Mouse (Mus musculus): Measurements from ENCODE around the gene Gm10972. TPM values are rescaled to one million over a fixed set of nuclear protein-coding genes. Genes with fewer than 3 reads are reported as not detected.
"Not testable (repeated sequence)": the region's sequence is repeated elsewhere in the genome, so short reads cannot be mapped to it uniquely, and the experiment has no call there.

Gm10972 gene
- not detected for polyA plus RNA-seq (2017; shearing (Covaris generic))

DNA sequence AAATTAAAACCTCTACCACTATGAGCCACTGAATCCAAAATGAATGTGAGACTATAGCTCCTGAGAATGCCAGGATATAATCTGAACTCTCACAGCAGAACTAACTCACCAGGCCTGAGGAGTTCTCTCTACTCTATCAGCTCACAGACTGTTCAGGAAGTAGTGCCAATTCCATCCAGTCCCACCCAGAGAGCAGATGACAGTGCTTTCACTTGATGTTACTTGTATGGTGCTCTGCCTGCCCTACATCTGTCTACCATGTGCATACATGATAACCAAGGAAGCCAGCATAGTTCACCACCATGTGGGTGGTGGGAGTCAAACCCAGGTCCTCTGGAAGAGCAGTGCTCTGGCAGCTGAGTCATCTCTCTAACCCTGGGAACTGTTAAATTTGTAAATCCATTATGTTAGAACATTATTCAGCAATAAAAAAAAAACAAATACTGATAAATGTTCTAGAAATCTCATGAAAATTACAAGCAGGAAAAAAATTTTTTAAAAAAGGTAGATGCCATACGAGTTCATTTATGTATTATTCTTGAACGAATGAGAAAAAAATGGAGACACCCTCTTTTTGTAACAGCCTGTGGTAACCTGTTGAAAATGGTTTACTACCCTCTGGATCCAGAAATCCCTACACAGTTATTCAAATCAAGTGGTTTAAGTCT, at the start of gene Gm10972:
Gene Gm10972, plus strand, starts transcription at position 618 of the 668 bp plus-strand sequence.
- ATAC-seq, result not testable (repeated sequence)

DNA sequence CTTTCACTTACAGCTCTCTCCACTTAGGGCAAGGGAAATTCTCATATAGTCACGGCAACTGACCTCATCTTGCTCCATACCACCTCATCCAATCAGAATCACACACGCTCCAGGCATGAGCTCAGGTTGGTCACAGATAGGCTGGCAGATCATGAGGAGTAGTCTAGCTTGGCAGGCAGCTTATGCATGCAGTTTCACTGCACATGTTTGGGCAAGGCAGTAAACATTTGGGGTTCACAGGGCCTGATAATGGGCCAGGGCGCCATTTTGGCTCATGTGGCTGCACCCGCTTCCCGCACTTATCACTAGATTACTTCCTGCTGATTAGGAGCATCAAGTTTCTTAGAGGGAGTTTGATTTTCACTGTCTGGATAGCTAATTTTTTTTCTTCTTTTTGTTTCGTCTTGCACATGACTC, 47.0 kb upstream of the Gm10972 start:
- no peak for ATAC-seq

DNA sequence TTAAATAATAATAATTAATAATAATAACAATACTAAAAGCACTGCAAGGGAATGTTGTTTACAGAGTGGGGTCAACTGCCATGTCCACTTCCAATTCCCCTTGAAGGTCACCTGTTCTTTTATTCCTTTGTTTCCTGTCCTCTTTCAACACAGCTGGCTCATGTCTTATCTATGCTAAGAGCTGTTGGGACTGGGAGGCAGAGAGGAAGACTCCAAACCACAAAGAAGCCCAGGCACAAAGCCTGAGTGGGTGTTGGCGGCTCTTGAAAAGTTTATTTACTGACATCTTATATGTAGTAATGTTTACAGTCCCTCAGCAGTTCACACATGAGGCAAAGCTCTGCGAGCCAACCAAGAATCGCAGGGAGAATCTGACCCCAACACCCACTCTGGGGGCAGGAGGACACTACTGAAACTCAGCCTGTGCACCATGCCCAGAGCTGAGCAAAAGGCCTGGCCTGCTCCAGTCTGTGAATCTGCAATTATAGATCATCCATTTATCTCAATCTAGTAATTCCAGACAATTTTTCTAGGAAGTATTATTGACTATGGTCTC, 45.6 kb upstream of the Gm10972 start:
- ATAC-seq, result no peak

DNA sequence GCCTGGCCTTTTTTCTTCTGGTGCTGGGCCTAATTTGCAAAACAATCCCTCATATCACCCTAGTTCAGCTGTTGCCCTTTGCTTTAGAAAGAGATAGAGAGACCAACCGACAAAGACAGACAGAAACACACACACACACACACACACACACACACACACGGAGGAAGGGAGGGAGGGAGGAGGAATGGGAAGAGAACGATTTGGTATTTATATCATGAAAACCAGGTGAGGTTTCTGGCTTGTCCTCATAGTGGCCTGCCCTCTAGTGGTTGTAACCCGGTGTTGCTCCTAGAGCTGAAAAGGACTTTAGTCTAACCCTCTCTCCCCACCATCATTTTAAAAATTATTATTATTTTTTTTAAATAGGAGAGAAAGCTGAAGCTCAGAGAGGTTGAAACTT, 41.0 kb upstream of the Gm10972 start:
- no peak for ATAC-seq

DNA sequence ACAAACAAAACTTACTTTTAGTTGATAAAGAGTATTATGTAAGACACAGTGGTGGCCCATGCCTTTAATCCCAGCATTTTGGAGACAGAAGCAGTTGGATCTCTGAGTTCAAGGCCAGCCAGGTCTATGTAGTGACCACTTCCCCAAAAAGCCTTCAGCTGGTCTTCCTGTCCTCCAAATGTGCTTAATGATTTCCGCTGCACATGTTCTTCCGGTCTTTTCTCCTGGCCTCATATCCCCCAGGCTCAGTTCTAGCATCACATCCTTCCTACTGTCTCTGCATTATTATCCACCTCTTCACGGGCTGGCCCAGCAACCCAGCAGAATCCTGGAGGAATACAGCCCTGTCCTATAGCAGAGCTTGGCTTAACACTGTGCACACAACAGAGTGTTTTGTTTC, 33.3 kb upstream of the Gm10972 start:
- ATAC-seq, result no peak

DNA sequence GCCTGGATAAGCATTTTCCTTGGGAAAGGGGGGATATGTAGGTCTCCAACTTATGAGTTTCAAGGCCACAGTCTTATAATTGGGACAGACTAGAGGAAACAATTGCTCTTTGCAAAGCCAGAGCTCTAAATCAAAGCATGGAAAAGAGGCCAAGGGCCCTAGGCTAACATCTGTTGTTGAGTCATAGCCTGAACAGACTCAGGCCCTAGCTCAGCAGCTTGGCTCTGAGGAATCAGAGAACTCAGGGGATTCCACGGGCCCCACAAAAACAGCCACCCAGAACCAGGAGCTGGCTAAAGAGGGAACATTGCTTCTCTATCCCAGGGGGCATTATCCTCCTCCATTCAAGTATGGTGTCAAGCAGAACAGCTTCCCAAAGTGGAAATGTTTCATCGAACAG, 32.3 kb upstream of the Gm10972 start:
- no peak for ATAC-seq

DNA sequence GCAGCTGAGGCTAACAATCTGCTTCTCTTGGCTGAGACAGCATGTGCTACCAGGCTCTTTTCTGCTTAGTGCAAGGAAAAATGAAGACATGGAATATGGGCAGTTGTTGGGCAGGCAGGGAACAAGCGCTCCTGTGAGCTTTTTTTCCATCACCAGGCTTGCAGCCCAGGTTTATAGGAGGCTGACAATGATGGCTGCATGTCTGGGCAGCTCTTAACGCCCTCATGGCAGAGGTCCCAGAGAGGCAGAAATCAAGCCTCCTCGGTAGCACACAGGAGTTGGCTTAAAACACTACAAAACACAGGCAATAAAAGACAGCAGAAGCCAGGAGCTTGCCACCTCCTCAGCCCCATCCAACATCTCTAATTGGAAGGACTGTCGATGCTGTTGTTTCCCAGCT, 31.6 kb upstream of the Gm10972 start:
- no peak for ATAC-seq

DNA sequence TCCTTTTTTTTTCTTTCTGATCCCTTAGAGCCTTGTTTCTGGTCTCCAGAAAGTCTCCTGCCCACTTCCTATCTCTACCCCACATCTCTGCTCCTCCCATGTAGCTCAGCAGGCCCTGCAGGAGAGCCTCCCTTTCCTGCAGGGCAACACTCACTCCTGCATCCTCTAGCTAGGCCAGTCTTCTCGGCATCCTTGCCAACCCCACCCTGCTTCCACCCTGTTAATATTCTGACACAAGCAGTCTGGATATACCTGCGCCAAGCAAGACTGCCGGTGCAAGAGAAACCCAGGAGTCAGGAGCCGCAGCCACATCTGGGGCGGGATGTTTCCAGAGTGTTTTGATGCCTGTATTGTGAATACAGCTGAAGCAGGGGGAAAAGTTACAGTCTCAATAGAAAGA, 31.1 kb upstream of the Gm10972 start:
- ATAC-seq, result no peak

DNA sequence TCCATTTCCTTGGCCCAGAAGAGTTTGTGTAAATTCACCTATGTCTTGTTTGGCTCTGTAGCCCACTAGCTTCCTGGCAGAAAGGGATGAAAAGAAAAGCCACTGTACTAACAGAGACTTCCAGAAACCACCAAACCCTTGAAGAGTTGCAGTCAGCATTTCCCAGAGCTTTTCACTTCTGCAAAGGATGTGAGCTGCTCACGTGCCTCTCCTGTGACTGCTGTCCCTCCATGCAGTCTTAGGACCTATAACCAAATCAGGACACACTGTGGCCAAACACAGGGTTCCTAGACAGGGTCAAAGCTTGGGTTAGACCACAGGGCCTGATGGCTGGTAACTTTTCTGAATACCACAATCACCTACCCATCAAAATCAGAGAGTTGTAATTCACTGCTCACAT, 30.6 kb upstream of the Gm10972 start:
- no peak for ATAC-seq

DNA sequence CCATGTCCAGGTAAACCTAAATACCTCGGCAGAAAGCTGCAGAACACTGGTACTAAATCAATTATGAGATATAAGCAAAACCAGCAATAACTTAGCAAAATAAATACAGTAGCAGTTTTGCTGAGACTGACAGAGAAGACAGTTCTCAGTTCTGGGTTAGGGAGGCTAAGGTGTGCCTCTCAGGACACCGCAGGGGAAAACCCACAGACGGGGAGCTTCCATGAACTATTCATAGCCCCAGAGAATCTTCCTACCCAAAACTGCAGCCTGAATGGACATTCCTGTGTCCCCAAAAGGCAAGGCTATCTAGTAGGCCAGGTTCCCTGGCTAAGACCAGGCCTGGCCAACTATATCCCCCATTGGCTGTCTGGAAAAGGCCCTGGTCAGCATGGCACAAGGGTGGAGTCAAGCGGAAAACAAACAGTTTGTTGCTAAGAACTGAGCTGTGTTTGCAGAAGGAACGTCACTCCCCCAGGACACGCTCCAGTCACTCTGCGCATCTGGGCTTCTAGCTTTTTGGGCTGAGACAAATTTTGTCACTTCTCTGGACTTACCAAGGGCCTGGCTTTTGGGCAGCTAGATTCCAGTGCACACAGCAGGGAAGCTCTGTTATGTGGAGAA, 29.5 kb upstream of the Gm10972 start:
- ATAC-seq, result no peak

DNA sequence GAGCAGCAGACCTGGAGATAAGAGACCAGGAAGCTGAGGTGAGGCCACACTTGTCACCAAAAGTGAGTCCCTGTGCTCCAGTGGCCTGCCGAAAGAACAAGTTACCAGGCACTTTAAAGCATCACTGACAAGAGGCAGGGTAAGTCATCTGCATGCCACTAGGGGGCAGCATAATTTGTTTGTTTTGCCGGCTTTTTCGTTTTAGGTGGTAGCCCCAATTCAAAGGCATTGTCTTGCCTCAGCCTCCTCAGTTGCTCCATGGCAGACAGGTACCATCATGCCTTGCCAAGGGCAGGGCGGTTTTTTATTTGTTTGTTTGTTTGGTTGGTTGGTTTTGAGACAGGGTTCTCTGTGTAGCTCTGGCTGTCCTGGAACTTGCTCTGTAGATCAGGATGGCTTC, 26.2 kb upstream of the Gm10972 start:
- no peak for ATAC-seq

DNA sequence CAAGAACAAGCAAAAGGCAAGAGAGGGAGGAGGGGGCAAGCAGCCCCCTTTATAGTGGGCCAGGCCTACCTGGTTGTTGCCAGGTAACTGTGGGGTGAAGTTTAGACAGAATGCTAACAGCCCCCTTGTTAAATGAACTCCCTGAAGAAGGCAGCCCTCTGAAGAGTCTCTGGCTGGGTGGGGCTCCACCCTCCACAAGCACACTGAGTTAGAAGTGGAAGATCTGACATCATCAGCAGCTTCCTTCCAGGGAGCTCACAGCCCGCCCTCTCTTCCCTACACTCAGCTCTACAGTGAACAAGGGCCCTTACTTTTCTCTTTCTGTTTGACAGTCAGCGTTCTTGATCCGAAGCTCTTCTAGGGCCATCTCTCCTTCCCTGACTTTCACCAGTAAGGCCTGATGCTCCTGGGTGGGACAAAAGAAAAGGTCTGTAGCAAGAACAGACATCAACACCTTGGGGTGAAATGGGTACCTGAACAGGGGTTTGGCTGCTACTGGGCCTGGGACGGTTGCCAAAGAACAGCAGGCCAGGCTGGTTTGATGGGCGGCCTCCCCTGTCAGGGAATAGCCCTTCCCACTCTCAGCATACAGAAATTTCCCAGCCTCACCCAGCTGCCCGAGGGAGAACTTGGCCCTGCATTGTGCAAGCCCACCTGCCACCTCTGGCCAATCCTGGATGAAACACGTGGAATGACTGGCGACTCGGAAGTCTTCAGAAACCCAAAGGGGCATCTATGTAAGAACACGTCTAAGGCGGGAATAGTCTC, 21.0 kb upstream of the Gm10972 start:
- no peak for ATAC-seq

DNA sequence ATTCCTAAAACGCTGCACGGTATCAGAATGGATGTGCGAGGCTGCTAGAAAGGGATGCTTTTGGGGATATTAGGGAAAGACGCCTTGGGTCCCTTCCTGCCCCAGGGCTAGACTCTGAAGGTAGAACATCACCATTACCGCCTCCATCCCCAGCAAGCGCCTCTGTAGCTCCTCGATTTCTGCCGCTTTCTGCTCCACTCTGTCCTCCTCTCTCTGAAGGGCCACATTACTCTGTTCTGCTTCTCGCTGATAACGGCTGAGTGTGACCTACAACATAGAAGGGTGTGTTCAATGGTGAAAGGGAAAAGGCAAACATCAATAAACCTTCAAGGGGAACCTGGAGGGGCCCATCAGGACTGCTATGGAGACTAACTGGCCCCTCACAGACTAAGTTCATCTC, 20.4 kb upstream of the Gm10972 start:
- no peak for ATAC-seq

DNA sequence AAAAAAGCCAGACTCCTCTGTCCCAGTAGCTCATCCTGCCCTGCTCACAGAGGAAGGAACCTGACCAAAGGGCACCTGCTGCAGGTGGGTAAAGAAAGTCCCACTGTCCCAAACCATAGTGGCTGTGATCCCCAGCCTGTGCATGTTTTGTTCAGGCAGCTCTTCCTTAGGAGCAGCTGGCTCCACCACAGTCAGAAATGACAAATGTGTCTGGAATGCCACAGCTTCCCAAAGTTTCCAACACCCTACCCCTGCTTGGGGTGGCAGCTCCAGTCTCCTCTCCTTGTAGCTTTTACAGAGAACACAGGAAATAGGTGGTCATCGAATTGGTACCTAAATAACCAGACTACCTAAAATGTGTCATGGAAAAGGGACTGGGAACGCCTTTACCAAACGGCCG, 18.6 kb upstream of the Gm10972 start:
- ATAC-seq, result no peak

DNA sequence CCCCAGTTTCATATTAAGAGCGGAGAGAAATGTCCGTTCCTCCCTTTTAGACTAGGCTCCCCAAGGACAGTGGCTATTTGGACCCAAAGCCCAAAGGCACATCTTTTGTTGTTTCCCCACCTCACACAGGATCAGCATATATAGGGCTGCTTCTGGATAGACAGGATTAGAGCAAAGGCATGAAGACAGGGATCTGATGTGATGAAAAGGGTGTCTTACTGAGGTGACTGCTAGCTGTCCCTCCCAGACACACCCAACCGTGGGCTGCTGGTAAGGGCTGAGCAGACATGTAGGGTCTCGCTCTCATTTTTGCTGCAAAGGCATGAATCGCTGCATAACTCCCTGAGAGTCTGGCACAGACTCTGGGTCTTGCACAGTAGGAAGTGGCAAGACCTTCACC, 14.2 kb upstream of the Gm10972 start:
- ATAC-seq, result no peak

DNA sequence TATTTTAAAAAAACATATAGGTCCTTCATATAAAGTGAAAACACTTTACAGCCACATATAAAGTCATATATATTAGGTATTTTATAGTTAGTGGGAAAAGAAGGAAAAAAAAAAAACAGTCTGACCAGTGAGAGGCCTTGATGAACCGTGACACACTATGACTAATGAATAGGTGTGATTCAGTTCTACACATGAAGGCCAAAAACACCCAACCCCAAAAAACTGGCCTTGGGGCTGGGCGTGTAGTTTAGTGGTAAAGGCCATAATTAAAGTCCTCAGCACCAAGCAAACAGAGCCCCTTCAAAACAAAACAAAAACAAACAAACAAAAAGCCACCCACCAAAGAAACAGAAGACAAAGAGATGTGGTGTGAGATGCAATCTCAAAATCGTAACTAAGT, 13.0 kb upstream of the Gm10972 start:
- no peak for ATAC-seq

DNA sequence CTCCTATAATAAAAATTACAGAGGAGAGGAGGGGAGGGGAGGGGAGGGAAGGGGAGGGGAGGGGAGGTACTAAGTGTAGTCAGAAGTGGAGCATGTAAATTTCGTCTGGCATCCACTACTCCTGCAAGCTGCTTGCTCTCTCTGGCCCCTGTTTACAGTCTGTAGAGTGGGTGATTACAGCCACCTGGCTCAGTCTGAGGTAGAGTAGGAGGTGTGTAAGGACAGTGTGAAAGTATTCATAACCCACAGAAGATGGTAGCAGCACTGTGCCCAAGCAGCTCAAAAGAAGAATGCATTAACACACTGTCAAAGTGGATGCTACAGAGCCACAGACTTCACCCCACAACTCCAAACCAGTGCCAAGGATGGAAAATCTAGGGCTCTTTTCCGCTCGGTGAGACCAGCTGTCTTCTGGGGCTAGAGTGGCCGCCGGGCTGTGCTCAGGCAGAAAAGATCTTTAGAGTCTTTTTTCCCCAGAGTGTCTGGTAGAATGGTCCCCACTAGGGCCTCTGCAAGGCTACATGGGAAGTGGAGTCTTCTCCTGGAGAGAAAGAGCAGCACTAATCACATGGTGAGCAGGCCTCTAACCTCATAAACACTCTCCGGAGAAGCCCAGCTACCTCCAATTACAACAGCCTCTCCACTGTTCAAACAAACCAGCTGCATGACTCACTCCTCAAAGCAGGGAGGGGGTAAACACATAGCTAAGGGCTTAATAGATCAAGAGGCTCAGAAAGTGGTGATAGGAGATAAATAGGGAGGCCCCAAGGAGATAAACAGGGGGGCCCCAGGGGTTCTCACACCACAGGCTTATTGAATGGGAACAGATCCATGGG, 6.1 kb downstream of the Gm10972 start:
- no peak for ATAC-seq

DNA sequence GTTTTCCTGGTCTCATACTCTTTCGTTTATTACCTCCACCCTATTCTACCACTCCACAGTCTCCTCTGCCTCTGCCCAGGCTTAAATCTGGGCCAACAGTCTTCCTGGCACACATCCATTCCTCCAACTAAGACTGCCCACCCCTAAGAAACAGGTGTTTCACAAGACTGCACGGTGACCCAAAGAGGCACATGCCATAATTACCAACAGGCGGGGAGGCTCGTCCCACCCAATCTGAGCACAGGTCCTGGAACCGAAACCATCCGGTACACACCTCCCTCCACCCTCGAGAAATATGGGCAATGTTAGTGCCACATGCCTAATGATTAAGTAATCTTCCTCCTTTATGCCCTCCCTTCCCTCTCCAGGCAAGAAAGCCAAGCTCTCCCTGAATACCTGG, 7.5 kb downstream of the Gm10972 start:
- no peak for ATAC-seq

DNA sequence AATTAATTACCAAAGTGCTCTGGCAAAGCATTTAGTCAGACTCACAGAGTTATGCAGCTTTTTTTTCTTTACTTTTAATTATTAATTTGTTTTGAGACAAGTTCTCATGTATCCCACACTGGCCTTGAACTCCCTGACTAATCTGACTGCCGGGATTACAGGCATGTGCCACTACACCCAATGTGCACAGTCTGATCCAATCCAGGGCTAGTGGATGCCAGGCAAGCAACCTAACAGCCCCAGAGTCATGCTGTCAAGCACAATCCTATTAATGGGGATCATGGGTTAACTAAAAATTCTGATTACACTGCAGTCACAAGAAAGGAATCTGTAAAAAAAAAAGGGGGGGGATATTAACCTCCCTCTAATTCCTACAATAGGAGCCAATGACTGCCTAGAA, 11.1 kb downstream of the Gm10972 start:
- not testable (repeated sequence) for ATAC-seq

DNA sequence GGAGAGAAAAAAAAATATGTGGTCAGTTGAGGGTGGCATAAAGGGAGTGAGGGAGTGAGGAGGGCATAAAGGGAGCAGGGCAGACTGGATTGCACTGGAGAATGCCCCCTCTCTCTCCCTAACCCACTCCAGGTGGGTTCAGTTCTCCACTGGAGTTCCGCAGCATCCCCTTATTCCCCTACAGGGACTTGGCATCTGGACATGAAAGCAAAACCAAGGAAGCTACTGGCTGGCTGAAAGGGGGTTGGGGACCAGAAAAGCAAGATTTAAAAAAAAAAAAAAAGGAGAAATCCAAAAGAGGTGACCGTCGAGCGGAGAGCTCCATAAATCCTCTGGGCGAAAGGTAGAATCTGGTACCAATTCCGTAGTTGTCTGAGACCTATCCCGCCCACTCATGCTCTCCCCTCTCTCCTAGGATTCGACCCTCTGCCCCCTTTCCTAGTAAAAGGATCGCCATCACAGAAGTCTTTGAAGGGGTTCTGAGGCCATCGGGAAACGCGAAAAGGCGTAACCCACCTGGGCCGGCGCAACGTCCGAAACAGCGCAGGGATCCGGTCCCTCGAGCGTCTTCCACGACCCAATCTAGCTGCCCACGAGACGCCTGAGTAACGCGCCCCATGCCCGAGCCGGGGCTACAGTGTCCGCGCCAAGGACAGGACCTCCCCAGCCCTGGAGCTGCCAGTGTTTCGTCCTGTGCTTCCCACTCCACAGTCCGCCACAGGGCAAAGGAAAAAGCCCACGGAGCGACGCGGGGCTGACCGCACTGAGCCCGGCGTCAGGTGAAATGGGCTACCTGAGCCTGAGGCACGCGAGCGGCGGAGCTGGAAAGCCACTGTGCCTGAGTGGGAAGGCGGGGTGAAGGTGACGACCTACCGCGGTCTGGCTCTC, 15.2 kb downstream of the Gm10972 start:
- ATAC-seq, result not testable (repeated sequence)

DNA sequence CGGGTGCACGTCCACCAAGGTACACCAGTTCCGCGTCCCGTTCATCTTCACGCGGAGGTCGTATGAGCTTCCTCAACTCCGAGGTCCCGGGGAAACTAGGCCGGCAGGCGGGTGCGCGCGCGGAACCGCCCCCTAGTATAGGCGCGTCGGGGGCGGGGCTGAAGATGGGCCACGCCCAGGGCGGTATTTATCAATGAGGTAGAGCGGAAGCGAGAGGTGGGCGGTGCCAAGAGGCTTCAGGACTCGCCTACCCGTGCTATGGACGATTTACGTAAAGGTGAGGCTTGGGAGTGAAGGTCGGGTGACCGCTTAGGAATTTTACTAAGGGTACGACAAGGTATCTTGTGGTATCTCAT, 15.8 kb downstream of the Gm10972 start, which contains the start of gene Tuft1:
Gene Tuft1, minus strand, starts transcription at position 133 of the 356 bp plus-strand sequence.
- ATAC-seq, result peak; percentile 99
